Mouse (Mus musculus) c-Kit-positive CD71-negative TER-119-negative erythroid progenitor cells, embryonic 14.5 days (primary cell): ENCODE measurements around the gene Bbof1.

Experiments
- DNase-seq: peaks from one replicate; pipeline ENCODE4 v3.0.0-alpha.2; 2013; ENCODE audit warnings: low read depth

Gene Bbof1

DNA sequence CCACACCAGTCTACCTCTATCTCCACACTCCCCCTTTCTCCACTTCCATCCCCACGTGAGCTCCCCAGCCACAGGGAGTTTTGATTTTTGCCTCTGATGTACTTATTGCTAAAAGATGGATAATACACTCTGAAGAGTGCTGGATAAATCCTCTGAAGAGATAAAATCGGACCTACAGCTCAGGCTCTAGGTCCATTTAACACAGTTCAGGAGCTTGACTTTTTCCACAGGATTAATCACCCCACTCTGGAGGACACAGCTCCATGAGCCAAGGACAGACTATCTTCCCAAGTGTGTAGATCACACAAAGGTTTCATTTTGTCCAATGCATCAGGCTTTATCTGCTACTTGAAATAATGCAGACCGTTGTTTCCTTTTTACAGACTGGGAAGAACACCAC lies 8.8 kb upstream of the Bbof1 start:
- DNase-seq = no peak

DNA sequence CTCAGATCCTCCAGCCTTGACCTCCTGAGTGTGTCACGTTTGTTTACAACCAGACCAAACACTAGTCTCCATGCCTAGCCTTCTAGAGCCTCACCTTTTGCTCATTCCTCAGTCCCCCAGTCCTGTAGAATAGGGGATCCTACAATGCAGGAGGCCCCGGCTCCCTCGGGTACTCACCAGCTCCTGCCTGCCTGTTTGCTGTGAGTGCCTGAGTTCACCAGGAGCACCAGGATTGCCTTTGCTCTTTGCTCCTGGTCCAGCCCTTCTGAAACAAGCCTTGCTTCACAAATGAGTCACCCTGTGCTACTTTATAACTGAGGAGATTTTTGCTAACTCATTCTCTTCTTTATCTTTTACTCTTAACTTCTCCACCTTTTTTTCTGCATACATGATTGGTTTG lies 8.2 kb upstream of the Bbof1 start:
- no peak for DNase-seq

DNA sequence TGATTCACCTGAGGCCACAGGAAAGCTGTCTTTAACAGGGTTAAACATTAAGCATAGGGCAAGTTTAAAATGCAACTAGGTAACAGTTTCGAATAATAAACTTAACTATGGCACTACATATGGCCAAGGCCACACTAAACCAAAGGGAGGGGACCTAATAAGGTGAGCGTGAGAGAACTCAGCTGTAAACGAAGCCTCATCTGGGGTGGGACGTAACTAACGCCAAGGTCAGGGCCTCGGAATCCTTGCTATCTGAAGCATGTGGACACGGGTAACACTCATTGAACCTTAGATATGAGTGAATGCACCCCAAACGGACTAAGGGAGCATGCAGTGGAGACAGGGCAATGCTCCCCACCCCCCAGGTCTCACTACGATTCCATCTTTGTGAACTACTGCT lies 5.9 kb upstream of the Bbof1 start:
- no peak for DNase-seq

DNA sequence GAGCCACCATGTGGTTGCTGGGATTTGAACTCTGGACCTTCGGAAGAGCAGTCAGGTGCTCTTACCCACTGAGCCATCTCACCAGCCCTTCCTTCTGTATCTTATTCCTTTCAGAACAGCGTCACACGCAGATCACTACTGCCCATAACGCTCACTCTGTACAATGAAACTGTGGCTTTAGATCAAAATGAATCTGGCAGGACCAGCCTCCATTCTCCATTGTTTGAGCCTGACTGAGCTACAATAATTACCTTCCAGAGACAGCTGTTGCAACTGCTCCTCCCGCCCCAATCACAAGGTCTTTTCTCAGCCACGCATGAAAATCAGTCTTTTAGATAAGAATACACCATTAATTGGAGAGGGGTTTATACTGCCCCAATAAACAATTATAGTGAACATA lies 4.3 kb upstream of the Bbof1 start:
- DNase-seq = no peak

DNA sequence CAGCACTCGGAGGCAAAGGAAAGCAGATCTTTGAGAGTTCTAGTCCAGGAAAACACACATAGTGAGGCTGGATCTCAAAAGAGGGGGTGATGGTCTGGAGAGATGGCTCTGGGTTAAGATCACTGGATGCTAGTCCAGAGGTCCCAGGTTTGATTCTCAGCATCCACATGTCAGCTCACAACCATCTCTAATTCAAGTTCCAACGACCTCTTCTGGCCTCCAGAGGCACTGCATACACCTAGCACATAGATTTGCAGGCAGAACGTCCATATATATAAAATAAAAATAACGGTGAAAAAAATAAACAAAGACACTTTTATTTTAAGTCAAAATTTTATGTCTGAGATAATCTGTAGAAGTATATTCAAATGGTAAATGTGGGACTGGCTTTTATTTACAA lies 1.6 kb upstream of the Bbof1 start:
- no peak for DNase-seq

DNA sequence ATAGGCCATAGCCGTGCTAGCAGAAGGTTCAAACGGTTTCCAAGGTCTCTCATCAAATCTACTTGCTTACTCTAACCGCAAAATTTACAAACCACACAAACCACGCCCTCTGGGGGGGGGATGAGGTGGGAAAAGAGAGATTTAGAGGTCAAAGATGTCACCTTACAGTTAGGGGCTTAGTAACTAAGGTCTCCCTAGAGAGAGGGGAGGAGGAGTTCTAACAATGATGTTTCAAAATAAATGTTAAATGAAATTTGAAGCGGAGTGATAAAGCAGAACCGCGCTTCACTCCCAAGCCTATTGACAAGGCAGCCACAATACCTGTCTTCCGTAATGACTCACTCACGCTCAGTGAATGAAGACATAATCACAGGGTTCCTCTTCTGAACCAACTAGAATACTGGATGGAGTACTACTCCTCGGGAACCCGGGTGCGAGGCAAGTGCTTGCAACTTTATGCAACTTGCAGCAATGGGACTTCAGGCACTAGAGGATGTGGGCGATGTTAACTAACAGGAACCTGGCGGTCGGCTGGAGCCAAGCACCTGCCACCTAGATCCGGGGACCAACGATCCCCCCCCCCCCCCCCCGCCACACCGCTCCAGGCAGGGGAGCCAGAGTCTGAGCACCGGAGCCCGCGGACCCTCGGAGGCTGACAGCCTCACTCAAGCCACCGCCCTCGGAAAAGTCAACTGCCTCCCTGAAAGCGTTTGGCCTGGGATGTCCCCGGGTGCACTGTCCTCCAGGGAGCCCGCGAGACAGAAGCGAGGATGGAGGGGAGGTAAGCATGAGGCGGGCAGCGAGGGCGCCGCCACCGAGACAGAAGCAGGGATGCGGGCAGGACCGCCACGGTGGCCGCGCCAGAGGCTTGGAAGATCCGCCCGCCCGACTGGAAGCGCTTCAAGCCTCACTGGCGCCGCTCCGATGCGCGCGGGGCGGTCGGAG lies 725 bp upstream of the Bbof1 start:
- DNase-seq = peak; percentile 60

DNA sequence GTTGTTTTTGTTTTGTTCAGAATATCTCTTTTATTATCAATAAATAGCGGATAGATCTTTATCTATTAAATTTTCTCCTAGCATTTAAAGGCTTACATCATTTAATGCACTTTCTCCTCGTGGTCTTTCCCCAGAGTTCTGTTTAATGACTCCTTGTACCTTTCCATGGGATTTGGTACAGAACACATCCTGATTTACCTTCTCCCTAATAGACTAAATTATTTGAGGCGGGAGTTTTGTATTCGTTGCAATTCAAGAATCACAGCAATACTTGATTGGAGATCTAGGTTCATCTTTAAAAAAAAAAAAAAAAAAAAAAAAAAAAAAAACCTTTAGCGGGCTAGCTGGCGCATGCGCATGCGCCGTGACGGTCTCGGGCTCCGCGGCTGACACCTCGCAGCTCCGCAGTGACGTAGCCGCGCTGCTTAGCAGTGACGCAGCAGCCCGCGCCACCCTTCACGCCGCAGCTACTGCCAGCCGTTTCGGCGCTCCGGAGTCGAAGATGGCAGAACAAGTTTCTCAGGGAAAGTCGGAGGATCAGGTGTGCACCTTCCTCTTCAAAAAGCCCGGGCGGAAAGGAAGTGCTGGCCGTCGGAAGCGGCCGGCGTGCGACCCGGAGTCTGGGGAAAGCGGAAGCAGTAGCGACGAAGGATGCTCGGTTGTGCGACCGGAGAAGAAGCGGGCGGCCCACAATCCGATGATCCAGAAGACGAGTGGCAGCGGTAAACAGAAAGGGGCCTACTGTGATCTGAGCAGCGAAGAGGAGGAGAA lies 8.1 kb downstream of the Bbof1 start, which contains the start of gene Rnf113a2:
TSS of gene Rnf113a2 (plus strand) at position 363 of the 771 bp plus-strand sequence.
- peak; percentile 61 for DNase-seq

DNA sequence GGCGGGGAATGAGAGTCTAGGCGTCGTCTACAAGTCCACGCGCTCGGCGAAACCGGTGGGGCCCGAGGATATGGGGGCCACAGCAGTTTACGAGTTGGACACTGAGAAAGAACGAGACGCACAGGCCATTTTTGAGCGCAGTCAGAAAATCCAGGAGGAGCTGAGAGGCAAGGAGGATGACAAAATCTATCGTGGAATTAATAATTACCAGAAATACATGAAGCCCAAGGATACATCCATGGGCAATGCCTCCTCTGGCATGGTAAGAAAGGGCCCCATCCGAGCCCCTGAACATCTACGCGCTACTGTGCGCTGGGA lies 8.7 kb downstream of the Bbof1 start:
- DNase-seq = no peak

DNA sequence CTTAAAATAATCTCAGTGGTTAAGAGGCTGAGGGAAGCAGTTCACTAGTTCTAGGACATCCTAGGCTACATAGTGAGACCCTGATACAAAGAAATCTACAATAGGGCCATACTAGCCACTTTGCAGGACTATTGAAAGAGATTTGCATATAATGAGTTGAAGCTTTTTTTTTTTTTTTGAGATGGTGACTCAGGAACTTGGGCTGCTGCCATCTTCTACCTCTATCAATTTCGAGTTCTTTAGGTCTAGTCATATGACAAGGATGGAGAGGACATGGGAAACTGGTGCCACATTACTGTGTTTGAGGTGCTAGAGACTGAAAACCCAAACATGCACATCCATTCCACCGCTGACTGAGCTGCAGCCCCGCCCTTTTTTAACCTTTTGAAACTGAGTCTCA lies 15.1 kb downstream of the Bbof1 start:
- DNase-seq = no peak

DNA sequence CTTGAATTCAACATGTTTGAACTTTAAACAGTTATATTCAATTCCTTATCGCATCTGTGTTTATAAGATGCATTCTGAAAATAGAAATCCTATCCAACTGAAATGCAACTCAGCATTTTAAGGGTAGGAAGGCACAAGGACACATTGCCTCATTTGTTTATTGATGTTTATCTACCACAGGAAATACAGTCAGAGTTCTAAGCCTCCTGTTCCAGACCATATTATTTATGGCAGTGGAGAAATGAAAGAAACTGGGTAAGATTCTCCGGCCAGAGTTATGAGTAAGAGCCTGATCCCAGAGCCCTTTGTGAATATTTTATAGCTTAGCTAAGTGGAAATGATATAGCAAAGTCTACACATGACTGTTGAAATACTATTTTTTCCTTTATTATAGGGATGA lies 21.0 kb downstream of the Bbof1 start:
- no peak for DNase-seq

DNA sequence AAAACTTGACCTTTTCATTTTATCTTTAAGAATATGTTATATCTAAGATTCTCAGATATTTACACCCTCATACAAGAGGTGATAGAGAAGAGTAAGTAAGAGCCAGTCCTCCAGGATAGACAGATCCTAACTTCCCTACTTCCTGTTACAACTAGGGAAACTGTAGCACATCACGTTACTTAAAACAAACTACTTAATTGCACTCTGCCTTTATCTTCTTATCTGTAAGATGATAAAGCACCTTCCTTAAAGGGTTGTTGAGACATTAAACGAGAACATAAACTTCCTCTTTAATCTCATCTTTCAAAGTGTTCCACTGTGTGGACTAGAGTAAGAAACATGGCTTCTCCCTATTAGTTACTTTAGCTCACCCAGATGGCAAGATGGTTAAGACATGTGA lies 29.8 kb downstream of the Bbof1 start:
- no peak for DNase-seq

DNA sequence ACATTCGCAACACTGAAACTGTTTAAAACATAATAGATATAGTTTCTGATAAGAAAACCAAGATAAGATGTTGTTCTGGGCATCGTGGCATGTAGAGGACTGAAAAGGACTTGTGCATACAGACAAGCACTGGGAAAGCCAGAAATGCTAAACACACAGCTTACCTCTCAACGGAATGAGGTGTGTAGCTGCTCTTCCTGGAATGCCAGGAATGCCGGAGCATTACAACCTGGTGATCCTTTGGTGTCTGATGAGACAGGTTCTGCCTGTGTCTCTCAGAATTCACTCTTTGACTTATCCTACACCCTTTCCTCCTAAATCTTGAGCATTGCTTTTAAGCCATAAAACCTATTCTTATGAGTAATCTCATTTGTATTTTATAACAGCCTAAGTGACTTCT lies 33.7 kb downstream of the Bbof1 start:
- DNase-seq = no peak

DNA sequence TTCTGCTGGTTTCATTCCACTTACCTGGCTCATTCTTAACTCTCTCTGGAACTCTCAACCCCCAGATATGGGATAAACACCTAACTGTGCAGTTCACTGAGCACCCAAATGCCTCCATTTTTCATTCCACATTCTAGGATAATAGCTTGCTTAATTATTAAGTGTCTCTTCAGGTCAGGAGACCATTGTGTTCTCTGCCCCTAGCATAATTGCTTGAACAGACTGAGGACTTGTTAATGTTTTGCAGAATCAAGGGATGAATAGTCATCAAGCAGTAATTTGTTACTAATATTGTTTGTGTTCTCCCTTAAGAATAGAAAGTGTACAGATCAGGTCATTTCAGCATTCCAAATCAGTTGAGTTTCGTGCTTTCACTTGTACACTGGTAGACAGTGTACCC lies 38.5 kb downstream of the Bbof1 start:
- DNase-seq = no peak

DNA sequence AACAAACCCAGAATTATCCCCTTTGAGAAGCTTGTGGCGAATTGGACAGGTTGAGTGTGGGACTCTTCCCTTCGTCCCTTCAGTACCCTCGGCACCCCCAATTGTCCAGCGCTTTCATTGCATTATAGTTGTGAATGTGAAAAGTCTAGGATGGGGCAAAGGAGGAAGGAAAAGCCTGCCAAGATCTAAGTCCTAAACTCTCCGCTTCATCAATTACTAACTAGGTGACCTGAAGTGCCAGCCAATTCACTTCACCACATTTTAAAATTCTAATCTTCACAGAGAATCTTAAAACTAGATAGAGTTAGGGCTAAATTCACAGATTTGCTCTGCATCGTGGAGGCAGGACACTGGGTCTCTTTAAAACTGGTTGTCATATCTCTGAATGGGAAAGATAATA lies 39.3 kb downstream of the Bbof1 start:
- DNase-seq = no peak

DNA sequence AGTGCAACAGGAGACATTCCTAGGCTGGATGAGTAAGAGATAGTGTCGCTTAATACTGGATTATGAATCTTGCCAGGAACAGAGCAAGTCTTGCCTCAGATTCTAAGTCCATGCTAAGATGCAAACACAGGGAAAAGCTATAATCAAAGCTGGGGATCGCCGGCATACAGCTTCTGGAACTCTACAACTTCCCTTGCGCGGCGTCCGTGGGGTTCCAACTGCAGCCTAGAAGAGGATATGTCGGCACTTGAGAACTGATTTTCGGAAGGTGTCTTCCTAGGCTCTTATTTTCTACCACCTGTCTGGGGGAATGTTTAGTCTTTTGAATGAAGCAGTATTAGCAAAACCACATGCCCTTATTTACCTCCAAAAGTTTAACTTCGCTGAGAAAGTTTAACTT lies 41.0 kb downstream of the Bbof1 start:
- DNase-seq = no peak

DNA sequence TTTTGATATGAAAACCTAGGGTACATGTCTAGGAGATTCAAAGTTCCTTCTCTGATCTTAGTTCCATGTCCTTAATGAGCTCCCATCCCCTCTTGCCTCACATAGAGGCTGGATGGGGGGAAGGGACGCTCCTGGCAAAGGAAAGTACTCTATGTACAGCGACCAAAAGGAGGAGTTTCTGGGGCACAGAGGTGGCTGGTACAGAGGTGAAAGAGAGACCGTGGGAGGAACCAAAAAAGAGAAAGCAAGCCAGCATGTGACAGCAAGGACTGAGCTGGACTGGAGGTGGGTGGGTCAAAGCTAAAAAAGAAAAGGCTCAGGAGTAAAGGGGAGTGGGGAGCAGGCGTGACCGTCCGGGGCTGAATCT lies 41.5 kb downstream of the Bbof1 start:
- DNase-seq = peak; percentile 14

DNA sequence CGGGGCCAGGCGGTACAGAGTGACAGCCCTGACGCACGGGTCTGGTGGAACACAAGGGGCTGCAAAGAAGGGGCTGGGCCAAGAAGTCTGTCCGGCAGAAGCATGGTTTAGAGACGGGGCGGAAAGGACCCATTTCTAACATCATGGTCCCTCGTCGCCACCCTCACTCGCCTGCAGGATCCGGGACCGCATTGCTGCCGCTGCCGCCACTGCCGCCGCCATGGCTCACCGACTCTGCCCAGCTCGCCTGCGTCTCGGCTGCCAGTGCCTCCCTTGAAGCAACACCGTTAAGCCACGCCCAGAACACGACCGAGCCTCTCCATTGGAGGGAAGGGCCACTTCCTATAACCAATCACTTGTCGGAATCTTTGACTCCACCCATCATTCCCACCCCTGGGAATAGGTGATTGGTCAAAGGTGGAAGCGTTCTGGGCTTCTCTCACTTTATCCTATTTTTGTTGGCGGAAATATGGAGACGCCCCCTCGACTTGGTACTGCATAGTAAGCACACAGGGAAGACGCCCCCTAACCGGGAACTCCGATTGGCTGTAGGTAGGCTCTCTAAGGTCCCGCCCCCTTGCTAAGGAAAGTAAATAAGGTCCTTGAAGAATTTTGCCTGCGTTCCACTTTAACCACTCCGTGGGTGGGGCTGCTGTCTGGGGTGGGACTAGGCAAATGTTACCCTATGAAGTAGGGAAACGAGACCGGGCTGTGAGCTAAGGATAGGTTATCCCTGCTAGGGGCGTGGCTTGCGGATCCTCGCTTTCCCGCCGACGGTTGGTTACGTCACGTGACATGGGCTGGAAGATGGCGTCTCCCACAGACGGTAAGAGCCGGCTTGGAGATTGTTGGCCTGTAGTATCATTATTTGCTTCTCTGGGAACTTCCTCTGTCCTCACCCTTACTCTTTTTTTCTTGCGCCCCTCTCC lies 42.1 kb downstream of the Bbof1 start, which contains the start of the genes Aldh6a1 and Lin52:
TSS of gene Aldh6a1 (minus strand) at position 287 of the 929 bp plus-strand sequence.
TSS of gene Lin52 (plus strand) at position 705 of the 929 bp plus-strand sequence.
- DNase-seq = peak; percentile 99

DNA sequence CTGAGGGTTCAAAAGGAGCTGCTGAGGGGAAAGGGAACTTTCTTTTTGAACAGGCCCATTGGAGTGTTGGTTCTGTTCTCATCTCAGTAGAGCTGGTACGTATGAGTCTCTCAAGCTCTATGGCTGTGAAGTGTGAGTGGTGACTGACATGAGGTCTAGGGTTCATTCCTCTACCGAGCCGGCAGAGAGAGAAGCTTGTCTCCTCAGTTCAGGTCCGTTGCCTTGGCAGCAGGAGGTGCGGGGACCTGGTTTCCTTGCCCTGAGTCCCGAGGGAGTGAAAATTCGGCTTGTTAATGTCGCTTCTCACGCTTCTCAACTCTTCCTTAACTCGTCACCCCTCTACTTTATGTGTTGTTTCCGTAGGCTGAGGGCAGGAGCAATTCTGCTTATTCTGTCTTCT lies 42.9 kb downstream of the Bbof1 start:
- DNase-seq = no peak

DNA sequence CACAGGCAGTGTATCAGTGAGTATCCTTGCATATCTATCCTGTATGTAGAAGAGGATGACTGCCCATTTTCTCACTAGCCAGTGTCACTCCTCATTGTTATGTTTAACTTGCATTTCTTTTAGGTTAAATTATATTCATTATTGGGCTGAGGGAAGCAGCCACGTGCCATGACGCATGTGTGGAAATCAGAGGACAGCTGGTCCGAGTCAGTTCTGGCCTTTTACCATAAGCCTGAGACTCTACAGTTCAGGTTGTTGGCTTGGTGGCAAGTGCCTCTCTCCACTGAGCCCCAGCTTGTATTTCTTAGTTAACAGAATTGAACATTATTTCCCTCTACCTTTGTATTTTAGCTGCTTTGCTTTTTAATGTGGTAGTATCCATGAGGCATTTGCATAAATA lies 48.0 kb downstream of the Bbof1 start:
- DNase-seq = no peak

DNA sequence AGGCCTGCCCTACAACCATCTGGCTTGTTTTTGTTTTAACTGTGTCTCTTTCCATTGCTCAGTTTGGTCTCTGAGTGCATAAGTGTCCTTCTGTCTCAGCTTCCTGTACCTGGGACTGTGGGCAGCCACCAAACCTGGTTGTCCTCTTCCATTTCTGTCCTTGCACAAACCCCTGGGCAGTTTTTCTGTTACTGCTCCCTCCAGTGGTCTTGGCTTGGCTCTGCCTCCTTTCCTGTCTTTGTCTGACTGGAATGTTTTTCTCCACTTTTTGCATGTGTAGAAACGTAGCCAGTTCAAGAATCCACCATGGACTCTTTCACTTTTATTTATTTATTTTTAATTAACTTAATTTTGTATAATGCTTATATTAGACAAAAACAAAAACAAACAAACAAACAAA lies 51.0 kb downstream of the Bbof1 start:
- DNase-seq = no peak

DNA sequence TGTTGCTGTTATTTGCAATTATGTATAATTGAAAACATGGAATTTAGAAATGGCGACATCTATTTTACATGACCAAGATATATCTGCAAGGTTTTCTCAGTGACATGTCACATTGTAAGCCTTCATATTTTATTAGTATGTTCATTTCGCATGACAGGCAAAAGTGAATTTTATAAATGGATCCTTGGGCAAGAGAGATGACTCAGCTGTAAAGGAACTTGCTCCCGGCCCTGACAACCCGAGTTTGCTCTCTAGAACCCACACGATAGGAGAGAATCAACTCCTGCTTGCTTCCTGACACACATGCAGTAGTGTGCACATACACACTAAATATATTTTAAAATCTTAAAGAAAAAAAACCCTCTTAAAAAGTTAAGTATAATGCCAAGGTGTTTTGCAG lies 52.5 kb downstream of the Bbof1 start:
- DNase-seq = no peak

DNA sequence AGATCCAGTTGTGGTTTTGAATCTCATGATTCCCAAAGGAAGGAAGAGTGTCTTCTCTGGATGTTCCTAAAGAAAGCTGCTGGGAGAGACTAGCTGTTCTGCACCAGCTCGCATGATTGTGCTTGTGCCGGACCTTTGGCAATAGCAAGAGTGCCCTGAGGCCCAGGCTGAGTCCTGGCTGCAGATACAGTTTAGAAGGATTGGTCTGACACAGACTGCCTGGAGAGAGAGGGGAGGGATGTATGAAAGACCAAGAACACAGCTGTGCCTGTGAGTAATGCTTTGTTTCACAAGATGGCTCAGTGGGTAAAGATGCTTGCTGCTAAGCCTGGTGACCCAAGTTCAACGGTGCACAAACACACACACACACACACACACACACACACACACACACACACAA lies 54.0 kb downstream of the Bbof1 start:
- DNase-seq = no peak
